Mouse (Mus musculus) bone marrow macrophage, adult 2 months (primary cell): ENCODE results near the gene Zfp964.

Source experiments
- CTCF ChIP-seq: IDR thresholded peaks from 2 replicates; pipeline ENCODE4 v1.5.1; 2012; ENCODE audit warnings: low read depth, mild to moderate bottlenecking, low read length, moderate library complexity
- POLR2A ChIP-seq: IDR thresholded peaks from 2 replicates; pipeline ENCODE4 v1.6.1; 2012; ENCODE audit warnings: mild to moderate bottlenecking, low read depth, low read length, borderline replicate concordance

- TF ChIP-seq CTCF (no peak), POLR2A (no peak)
Observed at GRCm38 (mm10) chr8:69701810-69702209, 47.5 kb downstream of the Zfp964 start.
